Mouse (Mus musculus): ENCODE measurements around the gene Igdcc4. TPM values are rescaled to one million over a fixed set of nuclear protein-coding genes. Genes with fewer than 3 reads are reported as not detected.

The Igdcc4 gene
- total RNA-seq, 2 experiments from 2014 or later: 37.2 TPM

Other genes starting within 250 kb of the Igdcc4 start
- under 1 TPM; 0.08 to 0.12 TPM for gene Slc24a1, start 149.9 kb upstream of the Igdcc4 start, total RNA-seq (2021)
- 10 to 100 TPM; 17.3 to 20.8 TPM for gene Ints14, start 140.6 kb upstream of the Igdcc4 start, total RNA-seq (2021)
- 100 to 1,000 TPM; 155 to 172 TPM for gene Hacd3, start 79.8 kb upstream of the Igdcc4 start, total RNA-seq (2021)
- 100 to 1,000 TPM; 162 to 168 TPM for gene Dpp8, start 69.1 kb upstream of the Igdcc4 start, total RNA-seq (2021)
- 1 to 10 TPM; 2.9 to 4.0 TPM for gene Igdcc3, start 39.7 kb downstream of the Igdcc4 start, total RNA-seq (2021)
- 1 to 10 TPM; 3.8 to 4.3 TPM for gene Parp16, start 93.9 kb downstream of the Igdcc4 start, total RNA-seq (2021)
- gene Cilp, start 163.7 kb downstream of the Igdcc4 start, total RNA-seq (2021): not detected
- 10 to 100 TPM; 28.7 to 29.6 TPM for gene Clpx, start 192.8 kb downstream of the Igdcc4 start, total RNA-seq (2021)
- gene Pdcd7, start 244.6 kb downstream of the Igdcc4 start, total RNA-seq (2021): 10 to 100 TPM; 27.5 to 27.8 TPM

All from layer of hippocampus, adult 18-20 months (tissue).